Mouse (Mus musculus) left cerebral cortex, adult 11 months (tissue): Measurements from ENCODE around the gene Nop2.
A peak's percentile ranks its signal among the peaks of the same experiment; 100 is the strongest.
"Not testable (repeated sequence)": the region's sequence is repeated elsewhere in the genome, so short reads cannot be mapped to it uniquely, and the experiment has no call there.

Experiments used
- DNase-seq: peaks from one replicate; pipeline ENCODE4 v3.0.0; 2022; ENCODE audit warnings: low spot score

Gene Nop2

GRCm38 (mm10) chr6:125154550-125154949 is 22.8 kb downstream of the Nop2 start:
- DNase-seq, result no peak

GRCm38 (mm10) chr6:125155262-125155661 is 23.6 kb downstream of the Nop2 start:
- DNase-seq, result no peak

GRCm38 (mm10) chr6:125156491-125156890 is 24.8 kb downstream of the Nop2 start:
- DNase-seq, result no peak

GRCm38 (mm10) chr6:125156903-125157614 is 25.4 kb downstream of the Nop2 start:
- DNase-seq, result no peak

GRCm38 (mm10) chr6:125158944-125159492 is 27.3 kb downstream of the Nop2 start:
- DNase-seq, result no peak

- DNase-seq, result no peak
Measured at GRCm38 (mm10) chr6:125159773-125160557, 28.3 kb downstream of the Nop2 start.

GRCm38 (mm10) chr6:125160558-125160853 is 28.8 kb downstream of the Nop2 start:
- no peak for DNase-seq

- no peak for DNase-seq
Measured at GRCm38 (mm10) chr6:125160854-125161760, 29.4 kb downstream of the Nop2 start.

GRCm38 (mm10) chr6:125161971-125162370 is 30.3 kb downstream of the Nop2 start:
- not testable (repeated sequence) for DNase-seq

- DNase-seq, result not testable (repeated sequence)
Measured at GRCm38 (mm10) chr6:125162615-125163305, 31.1 kb downstream of the Nop2 start.

GRCm38 (mm10) chr6:125163801-125164657 is 32.3 kb downstream of the Nop2 start:
- DNase-seq, result no peak

GRCm38 (mm10) chr6:125164672-125165327 is 33.1 kb downstream of the Nop2 start:
- DNase-seq, result no peak

GRCm38 (mm10) chr6:125165328-125165891 is 33.7 kb downstream of the Nop2 start:
- DNase-seq, result peak; percentile 97

GRCm38 (mm10) chr6:125166051-125166751 is 34.5 kb downstream of the Nop2 start, which contains the start of gene Gapdh:
Gene Gapdh, minus strand, starts transcription at chr6:125166467.
- no peak for DNase-seq

- DNase-seq, result no peak
Measured at GRCm38 (mm10) chr6:125166861-125167650, 35.3 kb downstream of the Nop2 start.

- DNase-seq, result no peak
Measured at GRCm38 (mm10) chr6:125168086-125168485, 36.4 kb downstream of the Nop2 start.

- DNase-seq, result no peak
Measured at GRCm38 (mm10) chr6:125170194-125170593, 38.5 kb downstream of the Nop2 start.

- DNase-seq, result no peak
Measured at GRCm38 (mm10) chr6:125172474-125172873, 40.8 kb downstream of the Nop2 start.
